Mouse (Mus musculus) embryonic fibroblast, embryonic 13.5 days (primary cell): ENCODE results near the gene Hook2. TPM values are rescaled to one million over a fixed set of nuclear protein-coding genes. Genes with fewer than 3 reads are reported as not detected.

Experiments
- H3K27ac ChIP-seq: 2 replicates; pipeline ENCODE4 v1.5.1; 2012; ENCODE audit warnings: low read length, control low read depth, inconsistent platforms; ENCODE audit not compliant: insufficient read depth
- H3K4me1 ChIP-seq: 2 replicates; pipeline ENCODE4 v1.6.1; 2011; ENCODE audit warnings: low read length; ENCODE audit not compliant: control insufficient read depth, insufficient read depth
- H3K4me3 ChIP-seq: 2 replicates; pipeline ENCODE4 v1.5.1; 2011; ENCODE audit warnings: mild to moderate bottlenecking, control low read depth, low read length; ENCODE audit not compliant: insufficient read depth
- CTCF ChIP-seq: IDR thresholded peaks from 2 replicates; pipeline ENCODE4 v1.5.1; 2011; ENCODE audit warnings: mild to moderate bottlenecking, control low read depth, low read length, moderate library complexity, borderline replicate concordance; ENCODE audit not compliant: insufficient read depth
- POLR2A ChIP-seq: IDR thresholded peaks from 2 replicates; pipeline ENCODE4 v1.6.1; 2011; ENCODE audit warnings: low read depth, mild to moderate bottlenecking, control low read depth, low read length, moderate library complexity
- polyA plus RNA-seq: library from polyadenylated mRNA; stranded (reverse); fragments of >200 nt; gene quantifications from 2 replicates; pipeline ENCODE4 v1.2.4, GENCODE M21; 2011; ENCODE audit warnings: low read depth; ENCODE audit not compliant: missing spikeins, insufficient read length

Hook2 gene
- polyA plus RNA-seq, 1 experiment = 8.1 TPM

DNA sequence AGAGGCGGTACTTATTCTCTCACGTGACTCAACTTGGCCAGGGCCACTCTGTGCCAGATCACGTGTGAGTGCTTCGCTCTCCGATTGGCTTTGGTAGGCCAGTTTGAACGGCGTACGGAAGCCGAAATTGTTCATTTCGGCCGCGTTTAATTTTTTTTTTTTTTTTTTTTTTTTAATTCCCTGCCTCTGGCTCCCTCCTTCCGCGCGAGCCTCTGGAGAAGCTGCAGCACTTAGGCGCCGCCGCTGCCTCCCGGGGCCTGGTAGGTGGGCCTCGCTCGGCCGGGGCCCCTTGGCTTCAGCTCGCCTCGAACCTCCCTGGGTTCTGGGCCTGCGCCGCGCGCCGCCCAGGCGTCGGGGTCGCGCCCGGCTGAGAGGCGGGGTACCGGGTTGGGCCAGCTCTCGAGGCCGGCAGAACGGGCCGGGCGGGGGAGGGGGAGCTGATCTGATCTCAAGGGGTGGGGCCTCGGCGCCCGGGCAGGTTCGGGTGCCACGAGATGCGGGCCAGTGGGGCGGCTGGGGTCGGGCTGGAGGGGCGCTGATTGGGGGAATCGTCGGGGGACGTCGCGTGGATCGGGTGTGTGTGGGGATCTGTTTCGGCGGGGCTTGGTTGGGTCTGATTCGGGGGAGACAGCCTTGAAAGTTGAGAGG, 46.4 kb downstream of the Hook2 start, which contains the start of gene Tnpo2:
Gene Tnpo2 (plus strand): TSS at position 198 of the 648 bp plus-strand sequence.
- Histone ChIP-seq H3K4me1 (peaks cover 19% of the 10 kb centered on the region), H3K27ac (peak within 1 kb of the TSS; percentile 96), H3K4me3 (peak within 1 kb of the TSS; percentile 99)
- TF ChIP-seq POLR2A (peak; percentile 69; the same call in 1 of the 2 replicates), CTCF (no peak)

DNA sequence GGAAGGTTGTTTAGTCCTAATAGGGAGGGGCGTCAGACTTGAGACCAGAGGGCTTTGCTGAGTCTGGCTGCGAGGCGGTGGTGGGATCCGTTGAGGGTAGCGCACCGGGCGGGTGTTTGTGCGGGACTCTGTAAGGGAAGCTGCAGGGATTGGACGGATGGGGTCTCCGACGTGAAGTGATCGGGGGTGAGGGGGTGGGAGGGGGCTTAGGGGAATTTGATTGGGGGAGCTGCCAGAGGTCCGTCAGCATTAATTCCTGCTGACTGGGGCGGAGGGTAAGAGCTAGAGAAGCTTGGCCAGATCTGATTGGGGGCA, 46.9 kb downstream of the Hook2 start:
- Histone ChIP-seq H3K4me1 (peaks cover 19% of the 10 kb centered on the region), H3K27ac (peak overlapping the region; percentile 91)
- no peak; the same call in 1 of the 2 replicates for TF ChIP-seq POLR2A
- TF ChIP-seq CTCF = no peak

DNA sequence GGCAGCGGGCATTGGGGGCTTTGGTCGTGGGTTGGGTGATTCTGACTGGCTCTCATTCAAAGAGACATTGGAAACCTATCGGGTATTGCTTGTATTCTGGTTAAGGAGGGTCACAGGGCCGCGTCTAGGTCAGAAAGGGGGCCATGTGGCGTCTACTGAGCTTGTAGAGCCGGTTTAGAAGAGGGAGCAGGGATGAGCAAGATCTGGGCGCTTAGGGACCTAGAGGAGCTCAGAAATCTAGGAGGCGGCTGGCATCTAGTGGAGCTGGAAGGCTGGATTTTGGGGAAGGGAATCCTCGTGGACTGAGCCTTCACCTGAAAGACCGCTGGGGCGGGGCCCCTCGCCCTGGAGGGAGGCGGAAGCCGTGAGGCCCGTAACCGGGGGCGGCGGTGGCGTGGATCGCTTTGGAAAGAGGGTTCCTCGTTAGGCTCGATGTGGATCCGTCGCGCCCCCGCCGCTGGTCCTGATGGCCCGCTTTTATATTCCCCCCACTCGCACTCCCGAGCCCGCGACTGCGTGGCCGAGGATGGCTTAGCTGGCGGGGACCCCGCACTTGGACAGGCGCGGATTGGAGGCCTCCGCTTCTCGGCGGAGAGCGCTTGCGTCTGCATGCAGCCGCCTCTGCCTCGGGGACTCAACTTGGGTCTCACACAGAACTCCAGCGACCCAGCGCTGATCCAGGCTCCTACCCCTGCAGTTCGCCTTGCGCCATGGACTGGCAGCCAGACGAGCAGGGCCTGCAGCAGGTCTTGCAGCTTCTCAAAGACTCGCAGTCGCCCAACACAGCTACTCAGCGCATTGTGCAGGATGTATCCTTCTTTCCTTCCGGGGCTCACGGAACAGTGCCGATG, 47.5 kb downstream of the Hook2 start:
- no peak for TF ChIP-seq CTCF
- peak; percentile 30; the same call in 1 of the 2 replicates for TF ChIP-seq POLR2A
- peaks cover 18% of the 10 kb centered on the region for H3K4me1 ChIP-seq
- peak overlapping the region; percentile 80 for H3K27ac ChIP-seq
- peak overlapping the region; percentile 99 for H3K4me3 ChIP-seq

More for the DNA sequence above, 46.9 kb downstream of the Hook2 start:
- H3K4me3 ChIP-seq = peak overlapping the region; percentile 99

DNA sequence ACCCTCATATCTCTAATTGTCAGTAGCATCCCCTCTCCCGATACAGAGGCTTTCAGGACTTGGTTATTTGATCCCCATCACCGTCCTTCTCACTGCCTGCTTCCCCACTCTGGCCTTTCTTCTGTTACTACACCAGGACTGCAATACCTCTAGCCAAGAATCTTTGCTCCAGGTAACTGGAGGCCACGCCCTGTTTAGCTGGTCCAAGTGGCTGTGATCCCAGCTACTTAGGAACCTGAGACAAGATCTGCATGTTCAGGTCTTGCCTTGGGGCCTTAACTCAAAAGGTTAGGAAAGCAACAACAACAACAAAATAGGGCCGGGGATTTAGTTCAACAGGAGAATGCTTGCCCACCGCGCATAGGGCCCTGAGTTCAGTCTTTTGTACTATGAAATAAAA, 53.2 kb downstream of the Hook2 start:
- TF ChIP-seq POLR2A = no peak
- TF ChIP-seq CTCF = no peak
- Histone ChIP-seq H3K27ac (no peak overlapping the region), H3K4me1 (peaks cover 8% of the 10 kb centered on the region; the same call in 1 of the 2 replicates), H3K4me3 (no peak overlapping the region)

Other genes starting within 250 kb of the Hook2 start
- gene Nfix, start 190.3 kb upstream of the Hook2 start, polyA plus RNA-seq = 173 and 236 TPM in 2 replicates
- gene Dand5, start 167.8 kb upstream of the Hook2 start, polyA plus RNA-seq = 2.0 and 2.3 TPM in 2 replicates
- gene Gadd45gip1, start 159.1 kb upstream of the Hook2 start, polyA plus RNA-seq = 11.7 and 12.6 TPM in 2 replicates
- 57.6 and 61.7 TPM in 2 replicates for gene Rad23a, start 149.9 kb upstream of the Hook2 start, polyA plus RNA-seq
- gene Calr, start 143.7 kb upstream of the Hook2 start, polyA plus RNA-seq = 1,122 and 1,201 TPM in 2 replicates
- gene Farsa, start 133.6 kb upstream of the Hook2 start, polyA plus RNA-seq = 41.0 and 43.5 TPM in 2 replicates
- gene Syce2, start 118.5 kb upstream of the Hook2 start, polyA plus RNA-seq = 8.7 and 18.9 TPM in 2 replicates
- 18.6 and 23.5 TPM in 2 replicates for gene Gcdh, start 96.7 kb upstream of the Hook2 start, polyA plus RNA-seq
- not detected in 2 replicates for gene Klf1, start 88.7 kb upstream of the Hook2 start, polyA plus RNA-seq
- 17.2 and 19.7 TPM in 2 replicates for gene Dnase2a, start 82.0 kb upstream of the Hook2 start, polyA plus RNA-seq
- gene Mast1, start 53.2 kb upstream of the Hook2 start, polyA plus RNA-seq = not detected in 2 replicates
- gene Rtbdn, start 43.6 kb upstream of the Hook2 start, polyA plus RNA-seq = not detected in 2 replicates
- gene Gm49661, start 21.2 kb upstream of the Hook2 start, polyA plus RNA-seq = not detected in 2 replicates
- gene Prdx2, start 21.0 kb upstream of the Hook2 start, polyA plus RNA-seq = 244 and 312 TPM in 2 replicates
- gene Rnaseh2a, start 20.8 kb upstream of the Hook2 start, polyA plus RNA-seq = 27.9 and 30.7 TPM in 2 replicates
- gene Junb, start 11.9 kb upstream of the Hook2 start, polyA plus RNA-seq = 35.0 and 42.0 TPM in 2 replicates
- gene Best2, start 23.9 kb downstream of the Hook2 start, polyA plus RNA-seq = not detected in 2 replicates
- 71.1 and 73.2 TPM in 2 replicates for gene Asna1, start 34.7 kb downstream of the Hook2 start, polyA plus RNA-seq
- gene Trir, start 36.2 kb downstream of the Hook2 start, polyA plus RNA-seq = 108 and 117 TPM in 2 replicates
- gene Tnpo2, start 46.3 kb downstream of the Hook2 start, polyA plus RNA-seq = 106 and 120 TPM in 2 replicates
- 28.8 TPM in 2 replicates for gene Fbxw9, start 69.5 kb downstream of the Hook2 start, polyA plus RNA-seq
- gene Gm5741, start 77.4 kb downstream of the Hook2 start, polyA plus RNA-seq = not detected in 2 replicates
- gene Dhps, start 81.2 kb downstream of the Hook2 start, polyA plus RNA-seq = 36.1 and 36.7 TPM in 2 replicates
- 133 and 144 TPM in 2 replicates for gene Wdr83os, start 90.1 kb downstream of the Hook2 start, polyA plus RNA-seq
- gene Wdr83, start 90.7 kb downstream of the Hook2 start, polyA plus RNA-seq = 19.5 and 22.2 TPM in 2 replicates
- gene Man2b1, start 92.7 kb downstream of the Hook2 start, polyA plus RNA-seq = 45.5 and 51.3 TPM in 2 replicates
- gene Zfp791, start 132.5 kb downstream of the Hook2 start, polyA plus RNA-seq = 1.1 and 1.7 TPM in 2 replicates
- gene Cks1brt, start 161.3 kb downstream of the Hook2 start, polyA plus RNA-seq = not detected in 2 replicates
- not detected in 2 replicates for gene Olfr371, start 235.4 kb downstream of the Hook2 start, polyA plus RNA-seq